Mouse (Mus musculus) lung, embryonic 14.5 days (tissue): ENCODE measurements around the gene Csnk1g1. TPM values are rescaled to one million over a fixed set of nuclear protein-coding genes. Genes with fewer than 3 reads are reported as not detected.

Experiments
- ATAC-seq: fragments of 200-750 bp; cut with Nextera tagmentation; 2 replicates; pipeline ENCODE4 v1.8.0; 2017; ENCODE audit warnings: mild to moderate bottlenecking, moderate TSS enrichment, moderate library complexity; ENCODE audit not compliant: insufficient read depth
- DNase-seq: peaks from one replicate; pipeline ENCODE4 v3.0.0-alpha.2; 2015
- H3K27ac ChIP-seq: fragments of 300-500 bp; sonication (generic); 2 replicates; pipeline ENCODE4 v1.5.1; 2014; ENCODE audit warnings: low read depth, mild to moderate bottlenecking, moderate library complexity
- H3K27me3 ChIP-seq: fragments of 300-500 bp; sonication (generic); 2 replicates; pipeline ENCODE4 v1.6.1; 2014; ENCODE audit warnings: low read length, control low read depth; ENCODE audit not compliant: insufficient read depth
- H3K36me3 ChIP-seq: fragments of 300-500 bp; sonication (generic); 2 replicates; pipeline ENCODE4 v1.6.1; 2014; ENCODE audit warnings: control low read depth; ENCODE audit not compliant: insufficient read depth
- H3K4me1 ChIP-seq: fragments of 300-500 bp; sonication (generic); 2 replicates; pipeline ENCODE4 v1.6.1; 2014; ENCODE audit warnings: antibody characterized with exemption, control low read depth; ENCODE audit not compliant: insufficient read depth
- H3K4me2 ChIP-seq: fragments of 300-500 bp; sonication (generic); 2 replicates; pipeline ENCODE4 v1.6.1; 2014; ENCODE audit warnings: mild to moderate bottlenecking
- H3K4me3 ChIP-seq: fragments of 300-500 bp; sonication (generic); 2 replicates; pipeline ENCODE4 v1.5.1; 2014; ENCODE audit warnings: low read depth, low read length
- H3K9ac ChIP-seq: fragments of 300-500 bp; sonication (generic); 2 replicates; pipeline ENCODE4 v1.6.1; 2014
- H3K9me3 ChIP-seq: fragments of 300-500 bp; sonication (generic); 2 replicates; pipeline ENCODE4 v1.6.1; 2016; ENCODE audit warnings: low read depth, low read length, control low read depth
- CTCF ChIP-seq: IDR thresholded peaks from 2 replicates; pipeline ENCODE4 v1.5.1; 2016; ENCODE audit warnings: antibody characterized with exemption, low read depth
- WGBS: fragments of 180-500 bp; shearing (Covaris S2); extraction: QIAGEN DNeasy Blood & Tissue Kit; methylation state at CpG from one replicate; pipeline ENCODE4 v1.1.7; 2014; 5-methylcytosine and 5-hydroxymethylcytosine counted together
- polyA plus RNA-seq: library from polyadenylated mRNA; unstranded; fragments of >200 nt; fragmentation: Nextera tagmentation; extraction: Ambion mirVana; gene quantifications from 2 replicates; pipeline ENCODE4 v1.2.1, GENCODE M21; 2014

The Csnk1g1 gene
- polyA plus RNA-seq, 1 experiment from 2014 or later, result 19.2 TPM

DNA sequence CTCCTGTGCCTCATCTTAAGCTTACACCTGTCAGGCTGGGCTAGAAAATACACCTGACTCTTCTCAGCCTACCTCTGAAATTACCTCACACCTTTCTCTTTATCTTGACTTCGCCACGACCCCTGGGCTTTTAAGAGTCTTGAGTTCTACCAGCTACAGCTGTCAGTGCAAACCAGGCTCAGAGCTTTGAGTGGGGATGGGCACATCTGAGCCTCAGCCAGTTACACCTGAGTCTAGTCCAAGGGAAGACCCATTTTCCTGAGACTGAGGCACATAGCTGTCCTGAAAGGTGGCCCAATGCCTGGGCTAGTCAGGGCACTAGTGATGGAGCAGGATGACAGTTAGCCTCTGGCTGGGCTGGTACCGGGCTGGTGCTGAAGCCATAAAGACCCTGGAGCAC lies 158.1 kb downstream of the Csnk1g1 start:
- H3K36me3 ChIP-seq, result peaks cover 50% of the 10 kb centered on the region
- ATAC-seq, result no peak
- 78% methylated on average over 3 of the region's 3 CpGs for whole genome bisulfite sequencing

DNA sequence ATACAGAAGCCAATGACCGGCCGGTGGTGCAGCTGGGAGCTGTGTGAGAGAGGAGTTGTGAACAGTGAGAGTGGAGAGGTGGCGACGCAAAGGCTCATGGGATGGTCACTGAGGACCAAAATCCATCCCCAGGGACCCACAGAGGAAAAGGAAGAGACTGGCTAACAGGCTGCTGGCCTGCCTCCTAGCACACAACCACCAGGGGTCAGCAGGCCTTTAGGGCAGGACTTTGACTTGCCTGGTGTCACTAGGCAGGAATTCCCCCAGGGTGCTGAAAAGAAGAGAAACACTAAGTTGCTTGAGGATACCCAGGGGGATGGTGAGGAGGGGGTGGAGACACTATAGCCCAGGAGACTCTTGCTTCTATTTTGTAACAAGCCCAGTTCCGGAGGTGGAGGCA lies 158.8 kb downstream of the Csnk1g1 start:
- H3K4me2 ChIP-seq, result peak overlapping the region; percentile 89
- peaks cover 23% of the 10 kb centered on the region for H3K27me3 ChIP-seq
- no peaks in the 10 kb centered on the region for H3K4me1 ChIP-seq
- peak overlapping the region; percentile 57; the same call in 1 of the 2 replicates for H3K4me3 ChIP-seq
- no peaks in the 10 kb centered on the region for H3K9me3 ChIP-seq
- no peak overlapping the region for H3K27ac ChIP-seq
- no peak overlapping the region for H3K9ac ChIP-seq
- ATAC-seq (no peak), DNase-seq (peak; percentile 70)
- H3K36me3 ChIP-seq, result peaks cover 46% of the 10 kb centered on the region
- TF ChIP-seq CTCF, result peak; percentile 80
- WGBS, result 30% methylated on average over 5 of the region's 5 CpGs

More for the DNA sequence above, 158.1 kb downstream of the Csnk1g1 start:
- no peak for DNase-seq
- Histone ChIP-seq H3K9ac (no peak overlapping the region), H3K4me3 (no peak overlapping the region), H3K4me2 (no peak overlapping the region), H3K4me1 (no peaks in the 10 kb centered on the region), H3K27me3 (peaks cover 23% of the 10 kb centered on the region), H3K9me3 (no peaks in the 10 kb centered on the region), H3K27ac (no peak overlapping the region)
- TF ChIP-seq CTCF, result no peak

DNA sequence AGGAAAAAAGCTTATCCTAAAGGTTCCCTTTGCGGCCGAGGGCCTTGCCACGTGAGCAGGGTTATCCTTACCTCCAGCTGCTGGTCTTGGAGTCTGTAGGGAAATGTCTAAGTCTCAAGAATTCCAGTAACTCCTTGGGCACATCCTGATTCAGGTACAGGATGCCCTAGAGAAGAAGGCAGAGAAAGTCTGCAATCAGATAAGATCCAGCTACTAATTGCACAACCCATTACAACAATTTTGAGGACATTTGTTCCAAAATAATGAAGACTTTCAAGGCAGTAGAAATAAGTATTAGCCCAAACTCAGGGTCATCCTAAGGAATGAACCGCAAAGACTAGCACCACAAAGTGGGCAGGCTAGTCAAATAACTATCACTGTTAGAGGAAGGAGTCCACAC lies 159.3 kb downstream of the Csnk1g1 start:
- peak overlapping the region; percentile 89 for H3K4me2 ChIP-seq
- TF ChIP-seq CTCF, result no peak
- no peaks in the 10 kb centered on the region for H3K9me3 ChIP-seq
- ATAC-seq (no peak), DNase-seq (no peak)
- no peak overlapping the region for H3K27ac ChIP-seq
- H3K27me3 ChIP-seq, result peaks cover 23% of the 10 kb centered on the region
- H3K36me3 ChIP-seq, result peaks cover 41% of the 10 kb centered on the region
- WGBS, result 67% methylated on average over 4 of the region's 4 CpGs
- no peak overlapping the region for H3K9ac ChIP-seq
- peak overlapping the region; percentile 57; the same call in 1 of the 2 replicates for H3K4me3 ChIP-seq
- no peaks in the 10 kb centered on the region for H3K4me1 ChIP-seq

DNA sequence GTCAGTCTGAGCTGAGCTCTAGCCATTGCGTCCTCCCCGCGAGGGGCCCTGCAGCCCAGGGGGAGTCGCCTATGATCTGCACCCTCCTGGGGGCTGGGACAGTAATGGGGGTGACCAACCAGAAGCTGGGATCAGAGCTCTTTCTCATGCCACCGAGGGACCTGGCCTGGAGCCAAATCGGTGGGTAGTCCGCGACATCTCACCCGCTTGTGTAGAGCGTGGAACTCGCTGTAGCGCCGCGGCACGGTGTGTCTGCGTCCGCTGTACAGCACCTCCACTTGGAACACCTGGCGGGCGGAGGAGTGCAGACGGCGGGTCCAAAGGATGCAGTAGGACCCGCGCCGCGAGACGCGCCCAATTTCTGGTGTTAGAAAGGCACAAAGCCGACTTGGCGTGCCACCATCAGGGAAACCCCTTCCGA lies 160.3 kb downstream of the Csnk1g1 start:
- H3K4me1 ChIP-seq, result no peaks in the 10 kb centered on the region
- DNase-seq, result peak; percentile 61
- peak overlapping the region; percentile 89 for H3K4me2 ChIP-seq
- H3K4me3 ChIP-seq, result peak overlapping the region; percentile 57
- 0 out of 2 replicates have a peak, but pooled peaks have one; percentile 8 for TF ChIP-seq CTCF
- H3K27me3 ChIP-seq, result peaks cover 23% of the 10 kb centered on the region
- ATAC-seq, result peak; percentile 52
- peaks cover 31% of the 10 kb centered on the region for H3K36me3 ChIP-seq
- peak overlapping the region; percentile 60 for H3K9ac ChIP-seq
- under 1% methylated on average over 30 of the region's 30 CpGs for WGBS
- no peak overlapping the region for H3K27ac ChIP-seq
- H3K9me3 ChIP-seq, result no peaks in the 10 kb centered on the region

DNA sequence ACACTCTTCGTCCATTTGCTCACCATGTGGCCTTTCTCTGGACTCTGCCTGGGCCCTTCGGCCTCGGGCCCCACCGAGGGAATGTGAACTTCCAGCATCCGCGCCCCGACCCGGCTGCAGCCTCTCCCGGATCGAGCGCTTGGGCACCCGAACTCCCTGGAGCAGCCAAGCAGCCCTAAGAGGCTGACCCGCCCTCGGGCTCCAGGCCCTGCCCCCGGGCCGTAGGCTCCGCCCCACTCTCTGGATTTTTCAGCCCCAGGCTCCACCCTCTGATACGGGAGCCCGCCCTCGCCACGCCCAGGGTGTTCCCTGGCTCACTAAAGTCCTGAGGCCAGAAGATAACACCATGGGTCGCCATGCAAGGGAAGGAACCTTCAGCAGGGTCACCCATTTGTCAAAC lies 160.9 kb downstream of the Csnk1g1 start, which contains the start of gene Snx22:
TSS of gene Snx22 (minus strand) at position 137 of the 400 bp plus-strand sequence.
- ATAC-seq, result peak; percentile 91
- no peaks in the 10 kb centered on the region for H3K9me3 ChIP-seq

DNA sequence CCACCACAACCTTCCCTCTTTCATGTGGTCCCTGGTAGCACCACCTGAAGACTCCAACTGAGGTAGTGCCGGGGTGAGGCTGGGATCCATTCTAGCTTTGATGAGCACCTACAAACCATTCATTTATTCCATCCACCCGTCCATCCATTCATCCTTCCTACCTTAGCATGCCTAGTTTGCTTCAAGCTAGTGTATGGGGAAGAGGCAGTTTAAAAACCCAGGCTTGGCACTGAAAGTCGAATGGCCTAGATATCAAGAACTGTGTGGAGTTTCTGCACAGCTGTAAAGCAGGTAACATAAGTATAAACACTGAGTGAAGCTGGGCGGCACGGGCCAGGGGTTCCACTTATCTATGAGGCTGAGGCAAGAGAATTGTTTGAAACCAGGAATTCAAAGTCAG lies 161.4 kb downstream of the Csnk1g1 start:
- DNase-seq (no peak), ATAC-seq (peak; percentile 16; the same call in 1 of the 2 replicates)
- no peak overlapping the region for H3K4me3 ChIP-seq
- no peak for TF ChIP-seq CTCF
- H3K36me3 ChIP-seq, result peaks cover 24% of the 10 kb centered on the region
- H3K27ac ChIP-seq, result no peak overlapping the region
- 82% methylated on average over 5 of the region's 5 CpGs for WGBS
- no peak overlapping the region for H3K9ac ChIP-seq
- peaks cover 23% of the 10 kb centered on the region for H3K27me3 ChIP-seq
- H3K4me2 ChIP-seq, result peak overlapping the region; percentile 89; the same call in 1 of the 2 replicates
- H3K9me3 ChIP-seq, result no peaks in the 10 kb centered on the region
- no peaks in the 10 kb centered on the region for H3K4me1 ChIP-seq

More for the DNA sequence above, 160.9 kb downstream of the Csnk1g1 start, which contains the start of gene Snx22:
- peak within 1 kb of the TSS; percentile 57 for H3K4me3 ChIP-seq
- WGBS, result under 1% methylated on average over 22 of the region's 22 CpGs
- no peaks in the 10 kb centered on the region for H3K4me1 ChIP-seq
- peaks cover 23% of the 10 kb centered on the region for H3K27me3 ChIP-seq
- no peak for TF ChIP-seq CTCF
- peak within 1 kb of the TSS; percentile 60 for H3K9ac ChIP-seq
- peak; percentile 92 for DNase-seq
- H3K4me2 ChIP-seq, result peak within 1 kb of the TSS; percentile 89
- H3K27ac ChIP-seq, result no peak within 1 kb of the TSS
- H3K36me3 ChIP-seq, result peaks cover 26% of the 10 kb centered on the region

DNA sequence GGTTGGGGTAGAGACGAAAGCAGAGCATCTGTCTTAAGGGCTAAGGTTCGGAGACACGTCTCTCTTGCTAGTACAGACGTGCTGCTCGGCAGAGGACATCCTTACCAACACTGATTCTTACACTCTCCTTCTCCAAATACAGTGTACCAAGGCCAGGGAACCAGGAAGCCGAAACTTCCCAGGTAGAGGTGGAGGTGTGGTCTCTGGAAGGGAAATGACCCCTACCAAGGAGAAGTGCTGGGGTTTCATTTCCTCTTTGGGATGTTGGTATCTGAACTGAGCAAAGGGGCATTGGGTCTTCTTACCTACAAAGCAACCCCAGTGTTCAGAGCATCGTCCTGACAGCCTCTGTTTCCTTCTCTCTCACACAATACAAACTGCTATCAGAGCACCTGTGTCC lies 164.0 kb downstream of the Csnk1g1 start:
- WGBS, result 77% methylated on average over 7 of the region's 7 CpGs
- Histone ChIP-seq H3K27ac (no peak overlapping the region), H3K4me1 (no peaks in the 10 kb centered on the region), H3K4me3 (no peak overlapping the region), H3K27me3 (peaks cover 15% of the 10 kb centered on the region), H3K4me2 (no peak overlapping the region), H3K9me3 (no peaks in the 10 kb centered on the region), H3K36me3 (no peaks in the 10 kb centered on the region), H3K9ac (no peak overlapping the region)
- no peak for DNase-seq
- ATAC-seq, result no peak
- no peak for TF ChIP-seq CTCF

DNA sequence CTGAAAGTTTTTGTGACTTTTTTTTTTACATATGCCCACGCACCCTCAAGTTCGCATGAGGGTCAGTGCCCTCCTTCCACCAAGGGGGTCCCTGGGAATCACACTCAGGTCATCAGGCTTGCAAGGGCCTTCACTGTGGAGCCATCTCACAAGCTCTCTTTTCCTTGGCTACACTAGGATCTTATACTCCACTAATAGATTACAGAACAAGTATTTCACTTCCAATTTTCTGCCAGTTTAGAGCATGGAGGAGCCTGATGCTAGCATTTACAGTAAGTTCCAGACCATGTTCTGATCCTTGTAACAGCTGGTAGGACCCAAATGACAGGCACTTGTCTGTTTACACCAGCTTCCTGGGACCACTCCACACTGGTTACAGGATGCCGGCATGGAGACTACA lies 169.3 kb downstream of the Csnk1g1 start:
- H3K4me2 ChIP-seq, result peak overlapping the region; percentile 41
- TF ChIP-seq CTCF, result no peak
- no peaks in the 10 kb centered on the region for H3K36me3 ChIP-seq
- no peak overlapping the region for H3K4me3 ChIP-seq
- H3K4me1 ChIP-seq, result no peaks in the 10 kb centered on the region
- ATAC-seq, result 0 out of 2 replicates have a peak, but pooled peaks have one; percentile 38
- no peak overlapping the region for H3K9ac ChIP-seq
- WGBS, result 43% methylated on average over 3 of the region's 3 CpGs
- no peak for DNase-seq
- H3K9me3 ChIP-seq, result no peaks in the 10 kb centered on the region
- H3K27me3 ChIP-seq, result no peaks in the 10 kb centered on the region
- H3K27ac ChIP-seq, result peak overlapping the region; percentile 87
